Comparison of ENCODE assay signal across 8 mouse cellular contexts in genomic region chr5:127616151-127616550, GRCm38 (mm10). TPM values are rescaled to one million over a fixed set of nuclear protein-coding genes. Genes with fewer than 3 reads are reported as not detected.
DNase-seq lines count a peak whose midpoint lies in the region; ATAC-seq lines count a peak whose summit lies in the region.

No protein-coding gene starts in this region.

- H3K4me3 ChIP-seq in heart, embryonic 12.5 days: peak overlapping the region; percentile 88
- H3K4me3 ChIP-seq in hindbrain, embryonic 12.5 days: peak overlapping the region; percentile 91
- H3K4me3 ChIP-seq in midbrain, embryonic 15.5 days: peak overlapping the region; percentile 87

- peak overlapping the region; percentile 93 for H3K4me2 ChIP-seq in heart, embryonic 12.5 days
- peak overlapping the region; percentile 92 for H3K4me2 ChIP-seq in hindbrain, embryonic 12.5 days (replicated peaks)
- peak overlapping the region; percentile 96 for H3K4me2 ChIP-seq in midbrain, embryonic 15.5 days

- H3K27me3 ChIP-seq in heart, embryonic 12.5 days (replicated peaks): no peaks in the 10 kb centered on the region
- H3K27me3 ChIP-seq in hindbrain, embryonic 12.5 days: no peaks in the 10 kb centered on the region
- H3K27me3 ChIP-seq in midbrain, embryonic 15.5 days (replicated peaks): peaks cover 2% of the 10 kb centered on the region; the same call in 1 of the 2 replicates

- no peak for DNase-seq in heart, postnatal 4 days
- DNase-seq in MN1 (ENCODE audit: low spot score): peak; percentile 14
- DNase-seq in adrenal gland, adult (ENCODE audit: inconsistent age in 2 of 2, low spot score in 1 of 2): no peak
- no peak for DNase-seq in gastrocnemius, adult 18-20 months (ENCODE audit: low spot score)
- DNase-seq in cerebellum, adult 8-10 months: no peak

- H3K9ac ChIP-seq in heart, embryonic 12.5 days: peak overlapping the region; percentile 91
- peak overlapping the region; percentile 98 for H3K9ac ChIP-seq in hindbrain, embryonic 12.5 days
- peak overlapping the region; percentile 88 for H3K9ac ChIP-seq in midbrain, embryonic 15.5 days

- H3K4me1 ChIP-seq in heart, embryonic 12.5 days (replicated peaks): peaks cover 46% of the 10 kb centered on the region
- H3K4me1 ChIP-seq in hindbrain, embryonic 12.5 days: peaks cover 26% of the 10 kb centered on the region
- H3K4me1 ChIP-seq in midbrain, embryonic 15.5 days: peaks cover 33% of the 10 kb centered on the region

- 7% methylated on average over 4 of the region's 5 CpGs for WGBS in heart, embryonic 12.5 days
- 17% methylated on average over 5 of the region's 5 CpGs for WGBS in hindbrain, embryonic 12.5 days
- WGBS in midbrain, embryonic 15.5 days: 18% methylated on average over 5 of the region's 5 CpGs

- no peak for ATAC-seq in heart, embryonic 12.5 days (ENCODE audit: insufficient number of reproducible peaks, low FRiP score)
- ATAC-seq in hindbrain, embryonic 12.5 days (ENCODE audit: low FRiP score): no peak
- no peak for ATAC-seq in midbrain, embryonic 15.5 days (replicated peaks)

- no peaks in the 10 kb centered on the region; the same call in 1 of the 2 replicates for H3K9me3 ChIP-seq in heart, embryonic 12.5 days (replicated peaks)
- no peaks in the 10 kb centered on the region for H3K9me3 ChIP-seq in hindbrain, embryonic 12.5 days (replicated peaks)
- no peaks in the 10 kb centered on the region for H3K9me3 ChIP-seq in midbrain, embryonic 15.5 days

- H3K36me3 ChIP-seq in heart, embryonic 12.5 days: 0 out of 2 replicates have a peak, but pooled peaks cover 2% of the 10 kb centered on the region
- H3K36me3 ChIP-seq in hindbrain, embryonic 12.5 days: no peaks in the 10 kb centered on the region
- no peaks in the 10 kb centered on the region for H3K36me3 ChIP-seq in midbrain, embryonic 15.5 days (replicated peaks)

- no peak overlapping the region for H3K27ac ChIP-seq in heart, embryonic 12.5 days (ENCODE audit: poor library complexity, severe bottlenecking)
- H3K27ac ChIP-seq in hindbrain, embryonic 12.5 days: no peak overlapping the region
- H3K27ac ChIP-seq in midbrain, embryonic 15.5 days: no peak overlapping the region

RNA-seq across cellular contexts. Expression of gene Glt1d1, which starts 15.9 kb away (rescaled TPM):
- polyA plus RNA-seq in heart, embryonic 12.5 days (2016; fragmentation: Nextera tagmentation; extraction: Ambion mirVana): not detected in 2 replicates
- not detected for total RNA-seq in heart, postnatal 4 days (2021)
- polyA plus RNA-seq in hindbrain, embryonic 12.5 days (2016; fragmentation: Nextera tagmentation; extraction: Ambion mirVana): 1.0 and 1.7 TPM in 2 replicates
- polyA plus RNA-seq in midbrain, embryonic 15.5 days (2015; fragmentation: Nextera tagmentation; extraction: Ambion mirVana): 0.89 and 2.2 TPM in 2 replicates
- not detected for total RNA-seq in gastrocnemius, adult 18-20 months (2021)

RNA-seq across cellular contexts. Expression of gene Slc15a4, which starts 16.5 kb away (rescaled TPM):
- polyA plus RNA-seq in heart, embryonic 12.5 days (2016; fragmentation: Nextera tagmentation; extraction: Ambion mirVana): 16.9 and 17.1 TPM in 2 replicates
- total RNA-seq in heart, postnatal 4 days (2021): 10 to 100 TPM; 11.9 to 12.1 TPM
- 22.5 and 28.5 TPM in 2 replicates for polyA plus RNA-seq in hindbrain, embryonic 12.5 days (2016; fragmentation: Nextera tagmentation; extraction: Ambion mirVana)
- 30.6 and 32.1 TPM in 2 replicates for polyA plus RNA-seq in midbrain, embryonic 15.5 days (2015; fragmentation: Nextera tagmentation; extraction: Ambion mirVana)
- 10 to 100 TPM; 19.2 to 22.4 TPM for total RNA-seq in gastrocnemius, adult 18-20 months (2021)
